Mouse (Mus musculus) thymus, adult 2 months (tissue): ENCODE measurements around the gene Cyp21a1.

Experiments used
- CTCF ChIP-seq: fragments of 200-500 bp; IDR thresholded peaks from 2 replicates; pipeline ENCODE4 v1.5.1; 2012; ENCODE audit warnings: mild to moderate bottlenecking, control low read depth, low read length, moderate library complexity, borderline replicate concordance; ENCODE audit not compliant: control insufficient read depth, poor library complexity, insufficient read depth; ENCODE audit errors: extremely low read depth
- POLR2A ChIP-seq: fragments of 200-500 bp; IDR thresholded peaks from 2 replicates; pipeline ENCODE4 v1.6.1; 2012; ENCODE audit warnings: mild to moderate bottlenecking, low read length, control low read depth, moderate library complexity; ENCODE audit not compliant: control insufficient read depth, poor library complexity, insufficient read depth; ENCODE audit errors: extremely low read depth

- TF ChIP-seq CTCF = no peak
- TF ChIP-seq POLR2A = no peak
These were observed 9.3 kb downstream of the Cyp21a1 start for GRCm38 (mm10) chr17:34795016-34795415.
